Mouse (Mus musculus) 3T3-L1 (cell line): ENCODE measurements at regions not wholly inside any gene's neighbourhood (a gene's known extent, or its start where the extent isn't known, plus 50 kb on each side); places are given as distances from the start of the nearest gene placed in this dataset.
A peak's percentile ranks its signal among the peaks of the same experiment; 100 is the strongest.

ENCODE experiments used
- DNase-seq: peaks from one replicate; pipeline ENCODE4 v3.0.0-alpha.2; 2015; ENCODE audit warnings: low read depth, low spot score

GRCm38 (mm10) chr1:120667776-120668175 lies 65.6 kb downstream of the En1 start:
- DNase-seq = peak; percentile 39

DNA sequence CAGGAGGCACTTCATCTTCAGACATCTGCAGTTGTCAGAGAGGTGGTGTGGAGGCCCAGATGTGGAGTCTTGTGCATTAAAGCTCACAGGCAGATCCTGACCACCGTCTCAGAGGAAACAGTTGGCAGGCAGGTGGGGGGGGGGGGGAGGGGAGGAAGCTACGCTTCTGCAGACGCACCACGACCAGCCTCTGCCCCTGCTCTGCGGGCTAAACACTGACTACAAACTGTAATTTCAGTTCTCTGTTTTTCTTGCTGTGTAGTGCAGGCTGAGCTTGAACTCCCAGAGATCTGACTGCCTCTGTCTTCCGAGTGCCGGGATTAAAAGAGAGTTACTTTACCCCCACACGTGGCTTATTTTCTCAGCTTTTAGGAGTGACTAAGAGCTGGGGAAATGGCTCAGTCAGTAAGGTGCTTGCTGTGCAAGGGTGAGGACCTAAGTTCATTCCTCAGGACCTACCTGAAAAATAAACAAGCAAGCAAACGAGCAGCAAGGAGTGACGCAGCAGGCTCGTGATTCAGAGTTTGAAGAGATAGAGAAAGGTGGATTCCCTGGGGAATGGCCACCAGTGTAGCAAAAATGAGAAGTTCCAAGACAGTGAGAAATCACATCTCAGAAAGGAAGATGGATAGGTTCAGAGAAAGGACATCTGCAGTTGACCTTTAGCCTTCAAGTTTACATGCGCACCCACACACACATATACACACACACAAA lies 81.5 kb downstream of the En1 start:
- no peak for DNase-seq

DNA sequence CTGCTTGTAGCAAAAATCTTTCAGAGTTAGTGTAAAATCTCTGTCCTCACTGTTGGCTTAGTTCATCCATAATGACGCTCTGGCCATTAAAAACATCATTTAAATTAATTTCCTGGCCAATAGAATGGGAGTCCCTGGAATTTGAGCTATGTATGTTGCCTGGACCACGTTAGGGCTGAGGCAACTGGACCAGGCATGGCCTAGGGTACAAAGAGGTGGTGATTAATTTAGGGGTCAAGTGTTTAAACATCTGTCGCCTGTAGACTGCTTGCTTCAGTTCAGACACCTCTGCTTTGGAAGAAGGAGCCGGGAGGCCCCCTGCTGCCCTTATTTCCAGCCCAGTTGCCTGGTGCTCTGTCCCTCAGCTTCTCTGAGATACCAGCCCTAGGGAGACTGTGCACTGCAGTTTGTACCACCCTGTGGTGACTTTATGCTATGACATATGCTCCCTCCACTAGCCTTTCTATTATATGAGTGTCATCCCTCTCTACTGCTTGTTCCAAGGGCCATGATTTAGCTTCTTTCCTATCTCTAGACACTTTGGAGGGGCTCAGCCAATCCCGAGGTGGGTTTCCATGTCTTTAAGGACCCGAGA lies 83.5 kb downstream of the En1 start:
- DNase-seq = peak; percentile 51

- peak; percentile 66 for DNase-seq
Observed at GRCm38 (mm10) chr1:120691571-120691970, 89.4 kb downstream of the En1 start.

- DNase-seq = peak; percentile 12
Observed at GRCm38 (mm10) chr1:120698189-120698588, 96.0 kb downstream of the En1 start.

DNA sequence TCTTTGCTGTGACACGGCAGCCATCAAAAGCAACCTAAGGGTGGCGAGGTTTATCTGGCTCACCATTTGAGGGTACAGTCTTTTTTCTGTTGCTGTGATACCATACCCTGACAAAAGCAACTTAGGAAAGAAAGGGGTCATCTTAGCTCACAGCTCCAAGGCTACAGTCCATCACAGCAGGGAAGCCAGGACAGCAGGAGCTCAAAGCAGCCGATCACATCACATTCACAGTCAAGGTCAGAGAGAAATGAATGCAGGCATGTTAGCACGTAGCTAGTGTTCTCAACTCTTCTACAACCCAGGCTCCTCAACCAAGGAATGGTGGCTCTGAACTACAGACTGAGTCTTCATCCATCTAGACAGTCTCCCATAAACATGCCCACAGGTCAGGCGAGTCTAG lies 102.0 kb downstream of the En1 start:
- no peak for DNase-seq

DNA sequence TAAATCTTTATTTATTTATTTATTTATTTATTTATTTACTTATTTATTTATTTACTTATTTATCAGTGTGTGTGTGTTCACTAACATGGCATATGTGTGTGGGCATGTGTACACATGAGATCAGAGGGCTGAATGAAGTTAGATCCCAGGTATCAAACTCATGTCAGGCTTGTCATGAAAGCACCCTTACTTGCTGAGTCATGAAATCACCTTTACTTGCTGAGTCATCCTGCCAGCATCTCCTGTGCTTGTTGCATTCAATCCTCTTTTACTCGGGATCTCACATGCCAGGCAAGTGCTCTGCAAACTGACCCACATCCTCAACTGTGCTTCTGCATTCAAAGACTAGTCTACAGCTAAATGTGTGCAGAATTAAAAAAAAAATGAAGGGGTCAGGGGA lies 103.8 kb downstream of the En1 start:
- no peak for DNase-seq

- no peak for DNase-seq
Observed at GRCm38 (mm10) chr1:120708511-120708910, 106.3 kb downstream of the En1 start.

DNA sequence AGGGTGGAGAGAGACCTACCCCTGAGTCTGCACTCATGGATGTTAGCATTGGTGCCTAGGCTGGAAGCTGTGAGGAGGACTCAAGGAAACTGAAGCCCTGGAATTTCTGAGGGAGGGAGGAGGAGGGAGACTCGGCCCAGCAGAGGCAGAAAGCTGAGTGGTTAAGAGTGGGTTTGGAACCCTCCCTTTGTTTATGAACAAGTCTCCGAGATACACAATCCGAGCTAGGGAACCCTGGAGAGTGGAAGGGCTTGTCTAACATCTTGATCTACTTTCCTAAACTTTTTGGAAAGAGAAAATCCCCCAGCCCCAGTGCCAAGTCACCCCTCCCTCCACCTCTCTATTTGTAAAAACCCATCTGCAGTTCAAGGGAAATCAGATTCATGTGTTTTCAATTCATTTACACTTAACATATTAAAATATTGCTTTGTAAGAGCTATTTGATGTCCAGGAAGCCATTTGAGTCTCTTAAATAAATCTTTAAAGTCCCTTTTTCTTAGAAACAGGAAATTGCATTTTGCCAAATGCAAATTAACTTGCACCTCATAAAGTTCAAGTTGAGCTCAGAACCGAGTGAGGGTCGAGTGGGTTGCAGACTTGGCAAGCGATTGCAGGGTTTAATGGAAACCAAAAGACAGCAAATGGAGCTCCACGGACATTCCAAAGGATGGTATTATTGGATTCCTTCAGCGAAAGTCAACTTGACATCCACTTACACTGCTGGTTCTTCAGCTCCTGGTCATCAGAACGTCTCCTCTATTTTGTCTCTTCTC lies 113.1 kb downstream of the En1 start:
- no peak for DNase-seq

GRCm38 (mm10) chr1:120726777-120727176 lies 124.6 kb downstream of the En1 start:
- DNase-seq = no peak

GRCm38 (mm10) chr1:120727427-120727826 lies 125.2 kb downstream of the En1 start:
- no peak for DNase-seq

GRCm38 (mm10) chr1:120732003-120732402 lies 129.8 kb downstream of the En1 start:
- no peak for DNase-seq

GRCm38 (mm10) chr1:120733683-120734082 lies 131.5 kb downstream of the En1 start:
- no peak for DNase-seq

DNA sequence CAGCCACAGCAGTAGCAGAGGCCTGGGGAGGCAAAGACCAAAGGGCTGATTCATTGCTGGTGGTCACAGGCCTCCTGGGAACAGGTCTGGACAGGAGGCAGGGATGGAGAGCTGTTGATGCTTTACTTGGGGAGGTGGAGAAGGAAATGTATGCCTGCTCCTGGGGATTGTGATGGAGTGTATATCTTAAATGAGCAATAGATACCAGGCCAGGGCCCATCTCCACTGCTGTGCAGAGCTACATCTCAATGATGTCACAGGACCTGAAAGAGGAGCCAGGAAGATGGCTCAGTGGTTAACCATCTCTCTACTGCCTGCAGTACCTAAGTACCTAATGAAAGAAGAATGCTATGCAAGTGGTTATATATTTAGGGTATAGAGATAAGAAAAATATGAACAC lies 132.6 kb downstream of the En1 start:
- peak; percentile 12 for DNase-seq

GRCm38 (mm10) chr1:120739499-120739898 lies 137.3 kb downstream of the En1 start:
- no peak for DNase-seq

DNA sequence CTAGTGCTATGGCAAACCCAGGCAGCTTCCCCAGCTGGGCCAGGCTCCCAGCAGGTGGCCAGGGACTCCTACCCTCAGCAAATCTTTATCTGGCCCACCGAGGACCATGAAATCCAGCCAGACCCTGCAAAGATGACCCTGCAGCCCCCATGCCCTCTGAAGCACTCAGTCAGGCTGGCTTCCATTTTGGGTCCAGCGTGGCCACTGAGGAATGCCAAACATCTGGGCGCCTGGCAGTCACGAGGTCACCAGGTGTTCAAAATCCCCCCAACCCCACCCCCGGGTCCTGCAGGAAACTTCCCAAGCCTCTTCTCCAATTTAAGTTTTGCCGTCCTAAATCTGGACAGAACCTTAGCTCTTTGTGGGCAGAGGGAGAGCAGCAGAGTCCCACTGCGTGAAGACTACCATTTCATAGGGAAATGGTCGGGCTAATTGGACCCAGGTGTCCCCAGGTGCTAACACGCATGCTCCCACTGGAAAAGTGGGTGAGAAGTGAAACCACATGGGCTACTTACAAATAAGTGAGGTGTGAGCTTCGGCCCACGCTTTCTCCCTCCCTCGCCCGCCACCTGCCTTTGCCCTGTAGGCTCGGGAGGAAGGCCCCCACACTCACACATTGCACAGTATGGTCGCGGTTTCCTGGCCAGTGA lies 139.0 kb downstream of the En1 start:
- DNase-seq = no peak

GRCm38 (mm10) chr1:120748963-120749362 lies 146.7 kb downstream of the En1 start:
- DNase-seq = no peak

- no peak for DNase-seq
Observed at GRCm38 (mm10) chr1:120753406-120753805, 151.2 kb downstream of the En1 start.

GRCm38 (mm10) chr1:120754337-120754736 lies 152.1 kb downstream of the En1 start:
- DNase-seq = peak; percentile 74

- peak; percentile 97 for DNase-seq
Observed at GRCm38 (mm10) chr1:120757283-120757821, 155.1 kb downstream of the En1 start.

DNA sequence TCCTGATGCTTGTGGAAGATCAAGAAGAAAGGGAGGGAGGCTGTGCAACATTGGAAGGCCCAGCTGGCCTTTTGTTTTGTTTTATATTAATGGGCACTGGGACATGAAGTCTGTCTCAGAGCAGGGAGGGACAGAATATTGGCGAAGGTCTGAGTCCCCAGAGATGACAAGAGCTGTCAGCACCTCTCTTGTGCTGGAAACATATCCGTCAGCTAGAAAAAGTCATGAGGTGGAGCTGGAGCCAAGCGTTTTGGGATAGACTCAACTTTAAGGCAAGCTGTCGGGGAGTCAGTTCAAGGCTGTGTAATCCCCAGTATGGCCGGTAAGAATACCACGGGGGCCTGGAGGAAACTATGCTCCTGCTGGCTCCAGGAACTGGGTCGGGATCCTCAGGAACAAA lies 156.0 kb downstream of the En1 start:
- DNase-seq = peak; percentile 93

GRCm38 (mm10) chr1:120758762-120759161 lies 156.5 kb downstream of the En1 start:
- peak; percentile 95 for DNase-seq
